Mouse (Mus musculus): ENCODE measurements around the gene Shc3. TPM values are rescaled to one million over a fixed set of nuclear protein-coding genes. Genes with fewer than 3 reads are reported as not detected.

Shc3 gene
- polyA plus RNA-seq, 1 experiment = 17.4 TPM

GRCm38 (mm10) chr13:51411696-51412430 lies 157.4 kb downstream of the Shc3 start:
- no peak for TF ChIP-seq CTCF (IDR thresholded peaks at IDR 0.05; ENCODE audit: borderline replicate concordance, extremely low read depth, insufficient read depth, insufficient read length)
- TF ChIP-seq POLR2A (IDR thresholded peaks at IDR 0.05; ENCODE audit: borderline replicate concordance, extremely low read depth, insufficient read depth, insufficient read length, poor library complexity, severe bottlenecking) = no peak
- no peak for DNase-seq (ENCODE audit: low read depth)

GRCm38 (mm10) chr13:51411243-51411642 lies 158.0 kb downstream of the Shc3 start:
- DNase-seq (ENCODE audit: low read depth) = no peak
- no peak for TF ChIP-seq POLR2A (IDR thresholded peaks at IDR 0.05; ENCODE audit: borderline replicate concordance, extremely low read depth, insufficient read depth, insufficient read length, poor library complexity, severe bottlenecking)
- no peak for TF ChIP-seq CTCF (IDR thresholded peaks at IDR 0.05; ENCODE audit: borderline replicate concordance, extremely low read depth, insufficient read depth, insufficient read length)

GRCm38 (mm10) chr13:51409936-51410481 lies 159.2 kb downstream of the Shc3 start:
- TF ChIP-seq CTCF (IDR thresholded peaks at IDR 0.05; ENCODE audit: borderline replicate concordance, extremely low read depth, insufficient read depth, insufficient read length) = no peak
- no peak for TF ChIP-seq POLR2A (IDR thresholded peaks at IDR 0.05; ENCODE audit: borderline replicate concordance, extremely low read depth, insufficient read depth, insufficient read length, poor library complexity, severe bottlenecking)
- no peak for DNase-seq (ENCODE audit: low read depth)

- no peak for TF ChIP-seq CTCF (IDR thresholded peaks at IDR 0.05; ENCODE audit: borderline replicate concordance, extremely low read depth, insufficient read depth, insufficient read length)
- TF ChIP-seq POLR2A (IDR thresholded peaks at IDR 0.05; ENCODE audit: borderline replicate concordance, extremely low read depth, insufficient read depth, insufficient read length, poor library complexity, severe bottlenecking) = no peak
- peak; percentile 72 for DNase-seq (ENCODE audit: low read depth)
Measured at GRCm38 (mm10) chr13:51408519-51409001, 160.7 kb downstream of the Shc3 start, which contains the start of gene S1pr3. Gene S1pr3, plus strand, starts transcription at chr13:51408639.

- DNase-seq (ENCODE audit: low read depth) = no peak
- TF ChIP-seq POLR2A (IDR thresholded peaks at IDR 0.05; ENCODE audit: borderline replicate concordance, extremely low read depth, insufficient read depth, insufficient read length, poor library complexity, severe bottlenecking) = no peak
Measured at GRCm38 (mm10) chr13:51407541-51408217, 161.5 kb downstream of the Shc3 start.

GRCm38 (mm10) chr13:51405731-51406320 lies 163.4 kb downstream of the Shc3 start:
- TF ChIP-seq CTCF (IDR thresholded peaks at IDR 0.05; ENCODE audit: borderline replicate concordance, extremely low read depth, insufficient read depth, insufficient read length) (no peak), POLR2A (IDR thresholded peaks at IDR 0.05; ENCODE audit: borderline replicate concordance, extremely low read depth, insufficient read depth, insufficient read length, poor library complexity, severe bottlenecking) (no peak)
- DNase-seq (ENCODE audit: low read depth) = no peak

GRCm38 (mm10) chr13:51404566-51404965 lies 164.7 kb downstream of the Shc3 start:
- TF ChIP-seq POLR2A (IDR thresholded peaks at IDR 0.05; ENCODE audit: borderline replicate concordance, extremely low read depth, insufficient read depth, insufficient read length, poor library complexity, severe bottlenecking) = no peak
- DNase-seq (ENCODE audit: low read depth) = no peak

- peak; percentile 75 for DNase-seq (ENCODE audit: low read depth)
- no peak for TF ChIP-seq POLR2A (IDR thresholded peaks at IDR 0.05; ENCODE audit: borderline replicate concordance, extremely low read depth, insufficient read depth, insufficient read length, poor library complexity, severe bottlenecking)
- no peak for TF ChIP-seq CTCF (IDR thresholded peaks at IDR 0.05; ENCODE audit: borderline replicate concordance, extremely low read depth, insufficient read depth, insufficient read length)
Measured at GRCm38 (mm10) chr13:51400736-51401501, 168.3 kb downstream of the Shc3 start.

GRCm38 (mm10) chr13:51400186-51400719 lies 169.0 kb downstream of the Shc3 start:
- DNase-seq (ENCODE audit: low read depth) = peak; percentile 52

GRCm38 (mm10) chr13:51399562-51399961 lies 169.7 kb downstream of the Shc3 start:
- TF ChIP-seq POLR2A (IDR thresholded peaks at IDR 0.05; ENCODE audit: borderline replicate concordance, extremely low read depth, insufficient read depth, insufficient read length, poor library complexity, severe bottlenecking) (no peak), CTCF (IDR thresholded peaks at IDR 0.05; ENCODE audit: borderline replicate concordance, extremely low read depth, insufficient read depth, insufficient read length) (no peak)
- no peak for DNase-seq (ENCODE audit: low read depth)

More at GRCm38 (mm10) chr13:51400186-51400719, 169.0 kb downstream of the Shc3 start:
- TF ChIP-seq POLR2A (IDR thresholded peaks at IDR 0.05; ENCODE audit: borderline replicate concordance, extremely low read depth, insufficient read depth, insufficient read length, poor library complexity, severe bottlenecking) (no peak), CTCF (IDR thresholded peaks at IDR 0.05; ENCODE audit: borderline replicate concordance, extremely low read depth, insufficient read depth, insufficient read length) (no peak)
